Mouse (Mus musculus) activated CD4-positive, CD25-positive, alpha-beta regulatory T cell, adult 4 months (primary cell): ENCODE measurements around the gene Rpusd1. TPM values are rescaled to one million over a fixed set of nuclear protein-coding genes. Genes with fewer than 3 reads are reported as not detected.

Source experiments
- ATAC-seq: one replicate; pipeline ENCODE4 v1.8.0; 2017
- polyA plus RNA-seq, 2 experiments: library from polyadenylated mRNA; unstranded; fragments of 100-300 nt; shearing (Covaris generic); gene quantifications; one replicate each; pipeline ENCODE4 v1.2.1; 2017

Gene Rpusd1
- 10 to 100 TPM in 1 of 2 experiments, 1 to 10 TPM in 1; 9.3 to 10.3 TPM for polyA plus RNA-seq

- peak; percentile 98 for ATAC-seq
These were observed at the start of gene Rpusd1, which contains the start of gene Chtf18 for GRCm38 (mm10) chr17:25727265-25728008. TSS of gene Rpusd1 (plus strand) at chr17:25727670. TSS of gene Chtf18 (minus strand) at chr17:25727419.

DNA sequence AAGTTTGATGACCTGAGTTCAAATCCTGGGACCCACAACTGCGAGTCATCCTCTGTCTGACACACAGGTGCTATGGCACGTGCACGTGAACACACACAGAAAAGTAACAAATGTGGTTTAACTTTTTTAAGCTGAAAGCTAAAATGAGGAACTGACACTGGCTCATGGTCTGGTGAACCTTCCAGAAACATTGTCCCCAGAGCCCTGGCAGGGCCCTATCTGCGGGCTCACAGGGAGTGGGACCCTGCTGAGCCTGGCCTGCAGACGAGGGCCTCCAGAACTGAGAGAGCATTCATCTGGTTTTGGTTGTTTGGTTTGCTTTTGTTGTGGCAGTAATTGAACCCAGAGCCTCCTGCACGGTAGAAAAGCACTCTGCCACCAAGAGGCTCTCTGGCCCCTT is 49.5 kb upstream of the Rpusd1 start:
- ATAC-seq = no peak

GRCm38 (mm10) chr17:25679818-25680217 is 47.7 kb upstream of the Rpusd1 start:
- ATAC-seq = no peak

GRCm38 (mm10) chr17:25681636-25682035 is 45.8 kb upstream of the Rpusd1 start:
- ATAC-seq = no peak

GRCm38 (mm10) chr17:25686323-25686722 is 41.1 kb upstream of the Rpusd1 start:
- ATAC-seq = no peak

GRCm38 (mm10) chr17:25688922-25689321 is 38.5 kb upstream of the Rpusd1 start:
- no peak for ATAC-seq

DNA sequence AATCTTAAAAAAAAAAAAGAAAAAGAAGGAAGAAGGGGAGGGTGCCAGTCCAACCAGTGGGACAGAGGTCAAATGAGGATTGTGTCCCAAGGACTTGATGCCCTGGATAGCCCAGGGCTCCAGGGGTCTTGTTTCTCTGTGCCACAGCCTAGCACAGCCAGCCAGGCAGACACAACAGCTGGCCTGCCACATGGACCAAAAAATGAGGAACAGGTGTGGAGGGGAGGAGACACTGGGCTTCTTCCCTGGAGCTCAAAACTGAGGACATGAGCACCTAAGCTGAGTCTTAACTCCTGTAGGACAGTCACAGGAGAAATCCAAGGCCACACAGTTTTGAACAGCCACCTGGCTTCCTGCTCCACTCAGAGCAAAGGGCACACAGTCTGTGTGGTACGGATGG is 31.2 kb upstream of the Rpusd1 start:
- ATAC-seq = no peak

DNA sequence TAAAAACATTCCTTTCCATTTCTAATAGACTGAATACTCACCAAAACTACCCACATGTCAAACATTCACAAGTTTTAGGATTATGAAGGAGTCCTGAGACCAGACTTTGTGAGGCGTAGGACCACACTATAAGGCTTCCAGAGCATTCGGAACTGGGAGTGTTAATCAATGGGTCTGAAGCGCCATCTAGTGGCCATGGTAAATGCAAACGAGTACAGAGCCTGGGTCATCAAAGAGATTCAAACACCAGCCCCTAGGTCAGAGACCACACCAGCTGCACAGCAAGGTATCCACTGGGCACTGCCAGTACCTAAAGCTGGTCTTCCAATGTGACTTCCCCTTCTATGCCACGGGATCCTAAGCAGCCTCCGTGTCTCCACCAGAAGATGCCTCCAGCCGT is 29.0 kb upstream of the Rpusd1 start:
- no peak for ATAC-seq

DNA sequence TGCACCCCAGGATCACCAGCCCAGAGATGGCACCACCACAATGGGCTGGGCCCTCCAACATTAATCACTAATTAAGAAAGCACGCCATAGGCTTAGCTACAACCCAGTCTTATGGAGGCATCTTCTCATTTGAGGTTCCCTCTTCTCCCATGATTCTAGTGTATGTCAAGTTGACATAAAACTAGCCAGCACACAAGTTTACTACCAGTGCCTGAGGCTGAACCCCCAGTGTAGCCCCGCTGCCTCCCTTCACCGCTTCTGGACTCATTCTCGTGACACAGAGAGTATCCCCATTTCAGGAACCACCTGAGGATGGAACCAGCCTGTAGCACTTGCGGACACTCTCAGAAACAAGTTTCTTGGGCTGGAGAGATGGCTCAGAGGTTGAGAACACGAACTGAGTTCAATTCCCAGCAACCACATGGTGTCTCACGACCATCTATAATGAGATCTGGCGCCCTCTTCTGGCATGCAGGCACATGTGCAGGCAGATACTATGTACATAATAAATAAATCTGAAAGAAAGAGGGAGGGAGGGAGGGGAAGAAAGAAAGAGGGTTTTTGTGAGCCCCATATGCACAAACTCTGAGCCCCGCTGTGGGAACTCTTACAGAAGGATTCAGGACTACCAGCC is 26.5 kb upstream of the Rpusd1 start:
- no peak for ATAC-seq

DNA sequence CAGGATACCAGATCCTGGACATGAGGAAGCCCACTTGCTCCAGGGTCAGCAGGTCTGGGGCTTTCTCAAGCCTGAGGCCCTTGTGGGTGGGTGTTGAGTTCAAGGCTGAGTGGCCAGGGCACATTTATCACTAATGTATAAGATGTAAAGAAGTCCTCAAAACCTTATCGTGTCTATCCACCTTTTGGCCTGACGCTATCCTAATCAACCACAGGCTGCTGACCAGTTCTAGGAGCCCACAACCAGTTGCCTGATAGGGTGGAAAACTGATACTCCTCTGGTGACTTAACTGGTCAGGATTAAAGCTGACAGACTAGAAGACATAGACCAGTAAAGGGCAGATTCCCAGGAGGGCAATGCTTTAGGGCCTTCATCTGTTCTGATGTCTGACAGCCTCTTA is 17.5 kb upstream of the Rpusd1 start:
- ATAC-seq = no peak

- no peak for ATAC-seq
These were observed 16.3 kb upstream of the Rpusd1 start for GRCm38 (mm10) chr17:25711136-25711535.

DNA sequence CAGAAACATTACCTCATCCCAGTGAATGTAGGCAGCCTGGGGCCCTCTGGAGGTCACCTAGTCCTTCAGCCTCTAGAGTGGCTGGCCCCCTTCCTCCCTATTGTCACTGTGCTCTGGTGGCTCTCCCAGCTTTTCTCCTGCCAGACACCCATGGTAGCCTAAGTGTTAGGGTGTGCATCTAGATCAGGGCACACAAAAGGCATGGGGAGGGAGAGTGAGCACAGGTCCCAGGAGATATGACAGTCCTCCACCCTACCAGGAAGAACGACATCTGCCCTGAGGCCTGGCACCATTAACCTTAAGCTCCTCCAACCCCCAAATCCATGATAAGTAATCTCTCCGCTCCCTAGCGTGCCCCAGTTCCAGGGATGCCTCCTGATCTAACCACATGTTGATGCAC is 11.8 kb upstream of the Rpusd1 start:
- no peak for ATAC-seq

DNA sequence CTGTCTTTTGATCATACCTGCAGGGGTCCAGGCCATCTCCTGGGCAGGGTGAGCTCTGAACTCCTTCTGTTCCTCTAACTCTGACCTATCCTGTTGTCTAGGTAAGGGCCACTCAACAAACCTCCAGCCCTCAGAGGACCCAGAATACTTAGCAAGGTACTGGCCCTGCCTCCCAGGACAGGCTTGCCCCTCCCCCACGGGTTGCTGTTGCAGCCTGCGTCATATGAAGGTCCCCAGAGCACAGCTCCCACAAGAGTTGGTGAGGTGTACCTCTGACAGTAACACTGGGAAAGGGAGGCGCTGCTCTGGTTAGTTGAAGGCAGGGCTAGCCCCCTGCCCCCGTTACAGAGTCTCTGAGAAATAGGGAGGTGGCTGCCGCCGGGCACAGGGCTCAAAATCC is 11.3 kb upstream of the Rpusd1 start:
- ATAC-seq = no peak

DNA sequence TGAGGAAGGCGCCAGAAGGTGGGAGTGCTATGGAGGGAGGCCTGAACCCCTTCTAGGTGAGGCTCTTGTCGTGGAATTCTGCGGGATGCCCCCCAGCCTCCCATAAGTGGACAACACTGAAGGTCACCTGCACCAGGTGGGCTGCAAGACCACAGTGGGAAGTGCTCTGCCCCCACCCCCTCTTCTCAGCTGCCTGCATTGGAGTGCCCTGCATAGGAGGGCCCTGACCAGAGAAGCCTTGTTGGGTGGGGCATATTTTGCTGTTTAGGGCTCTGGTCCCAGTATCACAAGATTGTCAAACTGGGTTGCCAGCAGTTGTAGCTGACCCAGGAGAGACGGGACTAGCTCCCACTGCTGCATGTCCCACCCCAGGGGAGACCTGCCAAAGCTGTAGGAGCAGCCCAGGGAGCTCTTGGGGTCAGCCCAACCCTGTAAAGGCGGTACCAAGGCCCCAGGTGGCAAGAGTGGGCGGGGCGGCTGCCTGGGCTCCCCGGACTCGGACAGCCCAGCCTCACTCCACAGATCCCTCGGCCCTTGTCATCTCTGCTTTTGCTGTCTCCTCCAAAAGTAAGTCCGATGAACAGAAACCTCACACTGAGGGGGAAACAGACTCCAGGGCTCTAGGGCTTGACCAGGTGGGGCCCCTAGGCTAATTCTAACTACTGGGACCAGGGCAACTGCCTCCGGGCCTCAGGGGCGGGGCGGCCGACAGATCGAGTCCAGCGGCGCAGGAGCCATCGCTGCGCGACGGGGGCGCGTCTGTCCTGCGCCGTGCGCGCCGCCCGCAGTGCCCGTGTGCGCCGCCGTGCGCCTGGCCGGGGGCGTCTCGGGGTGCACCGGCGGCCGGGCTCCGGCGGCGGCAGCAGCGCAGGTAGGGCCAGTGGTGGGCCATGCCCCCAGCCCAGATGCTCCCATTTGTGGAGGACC is 10.5 kb upstream of the Rpusd1 start, which contains the start of gene Gng13:
TSS of gene Gng13 (plus strand) at position 461 of the 927 bp plus-strand sequence.
- no peak for ATAC-seq

- no peak for ATAC-seq
These were observed 9.8 kb upstream of the Rpusd1 start for GRCm38 (mm10) chr17:25717691-25718090.

GRCm38 (mm10) chr17:25721476-25721875 is 6.0 kb upstream of the Rpusd1 start:
- ATAC-seq = no peak

GRCm38 (mm10) chr17:25723470-25723869 is 4.0 kb upstream of the Rpusd1 start:
- ATAC-seq = no peak

- ATAC-seq = no peak
These were observed 3.6 kb upstream of the Rpusd1 start for GRCm38 (mm10) chr17:25723919-25724318.

GRCm38 (mm10) chr17:25725264-25725663 is 2.2 kb upstream of the Rpusd1 start:
- no peak for ATAC-seq

GRCm38 (mm10) chr17:25728009-25728270 is 470 bp downstream of the Rpusd1 start:
- ATAC-seq = no peak

DNA sequence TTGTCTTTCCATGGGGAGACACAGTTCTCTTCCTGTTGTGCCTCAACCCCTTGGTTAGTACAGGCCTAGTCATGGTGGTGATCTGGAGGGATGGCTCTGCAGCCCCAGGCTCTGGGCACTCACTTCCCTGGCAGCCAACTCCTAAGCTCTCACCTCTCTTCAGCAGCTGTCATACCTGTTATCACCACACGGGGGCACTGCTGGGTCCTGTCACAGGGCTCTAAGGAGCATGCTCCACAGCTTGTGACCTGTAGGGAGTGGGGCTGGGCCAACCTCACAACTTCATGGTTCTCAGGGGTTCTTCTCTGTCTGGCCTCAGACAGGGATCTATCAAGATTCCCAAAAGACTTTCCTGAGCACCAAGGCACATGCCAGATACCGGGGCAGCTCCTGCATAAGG is 4.6 kb downstream of the Rpusd1 start:
- ATAC-seq = no peak

DNA sequence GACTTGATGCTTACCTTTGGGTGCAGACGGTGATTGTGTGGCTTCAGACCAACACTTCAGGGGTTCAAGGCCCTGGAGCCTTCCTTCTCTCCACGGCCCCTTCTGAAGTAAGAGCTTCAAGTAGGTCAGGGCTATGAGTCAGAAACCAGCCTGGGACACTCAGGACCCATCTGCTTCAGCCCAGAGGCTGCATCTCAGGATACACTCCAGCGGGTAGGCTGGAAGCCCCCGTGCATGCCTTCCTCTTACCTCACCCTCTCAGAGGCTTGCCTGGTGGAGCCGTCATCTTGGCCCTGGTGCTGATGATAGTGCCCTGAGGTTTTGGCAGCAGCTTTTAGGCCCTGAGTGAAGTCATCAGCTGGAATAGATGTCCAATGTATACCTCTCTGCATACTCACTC is 7.8 kb downstream of the Rpusd1 start:
- no peak for ATAC-seq

GRCm38 (mm10) chr17:25735745-25736144 is 8.3 kb downstream of the Rpusd1 start, which contains the start of gene Mslnl:
TSS of gene Mslnl (plus strand) at chr17:25736042.
- ATAC-seq = no peak
